Mouse (Mus musculus) embryonic fibroblast, embryonic 13.5 days (primary cell): ENCODE data around the gene D630045J12Rik.

Source experiments
- CTCF ChIP-seq: IDR thresholded peaks from 2 replicates; pipeline ENCODE4 v1.5.1; 2011; ENCODE audit warnings: mild to moderate bottlenecking, control low read depth, low read length, moderate library complexity, borderline replicate concordance; ENCODE audit not compliant: insufficient read depth
- POLR2A ChIP-seq: IDR thresholded peaks from 2 replicates; pipeline ENCODE4 v1.6.1; 2011; ENCODE audit warnings: low read depth, mild to moderate bottlenecking, control low read depth, low read length, moderate library complexity

GRCm38 (mm10) chr6:38149483-38149882 lies 104.3 kb downstream of the D630045J12Rik start:
- TF ChIP-seq CTCF (no peak), POLR2A (no peak)
